Mouse (Mus musculus) heart, embryonic 12.5 days (tissue): ENCODE data around the gene Sgk1. TPM values are rescaled to one million over a fixed set of nuclear protein-coding genes. Genes with fewer than 3 reads are reported as not detected.

Experiments used
- ATAC-seq: fragments of 200-750 bp; cut with Nextera tagmentation; 2 replicates; pipeline ENCODE4 v1.8.0; 2017; ENCODE audit warnings: moderate TSS enrichment, moderate library complexity; ENCODE audit not compliant: insufficient number of reproducible peaks, low FRiP score
- H3K27ac ChIP-seq: fragments of 300-500 bp; sonication (generic); 2 replicates; pipeline ENCODE4 v1.5.1; 2016; ENCODE audit warnings: mild to moderate bottlenecking, moderate library complexity; ENCODE audit not compliant: poor library complexity, severe bottlenecking
- H3K27me3 ChIP-seq: fragments of 300-500 bp; sonication (generic); replicated peaks from 2 replicates; pipeline ENCODE4 v1.6.1; 2016; ENCODE audit warnings: mild to moderate bottlenecking, moderate library complexity
- H3K36me3 ChIP-seq: fragments of 300-500 bp; sonication (generic); 2 replicates; pipeline ENCODE4 v1.6.1; 2016; ENCODE audit warnings: mild to moderate bottlenecking, moderate library complexity
- H3K4me1 ChIP-seq: fragments of 300-500 bp; sonication (generic); replicated peaks from 2 replicates; pipeline ENCODE4 v1.6.1; 2016; ENCODE audit warnings: mild to moderate bottlenecking
- H3K4me2 ChIP-seq: fragments of 300-500 bp; sonication (generic); 2 replicates; pipeline ENCODE4 v1.6.1; 2016; ENCODE audit warnings: mild to moderate bottlenecking, moderate library complexity
- H3K4me3 ChIP-seq: fragments of 300-500 bp; sonication (generic); 2 replicates; pipeline ENCODE4 v1.5.1; 2016; ENCODE audit warnings: mild to moderate bottlenecking
- H3K9ac ChIP-seq: fragments of 300-500 bp; sonication (generic); 2 replicates; pipeline ENCODE4 v1.6.1; 2016; ENCODE audit warnings: mild to moderate bottlenecking, moderate library complexity
- H3K9me3 ChIP-seq: fragments of 300-500 bp; sonication (generic); replicated peaks from 2 replicates; pipeline ENCODE4 v1.6.1; 2016; ENCODE audit warnings: mild to moderate bottlenecking, moderate library complexity
- WGBS: fragments of 180-500 bp; shearing (Covaris S2); methylation state at CpG from one replicate; pipeline ENCODE4 v1.1.7; 2016; 5-methylcytosine and 5-hydroxymethylcytosine counted together
- polyA plus RNA-seq: library from polyadenylated mRNA; unstranded; fragments of >200 nt; fragmentation: Nextera tagmentation; extraction: Ambion mirVana; gene quantifications from 2 replicates; pipeline ENCODE4 v1.2.1, GENCODE M21; 2016

Sgk1 gene
- polyA plus RNA-seq, 1 experiment from 2014 or later, result 24.3 TPM

- Histone ChIP-seq H3K4me3 (peak overlapping the region; percentile 78), H3K36me3 (peaks cover 16% of the 10 kb centered on the region), H3K4me1 (peaks cover 18% of the 10 kb centered on the region), H3K9me3 (no peaks in the 10 kb centered on the region), H3K9ac (peak overlapping the region; percentile 51), H3K27ac (peak overlapping the region; percentile 39; the same call in 1 of the 2 replicates), H3K27me3 (no peaks in the 10 kb centered on the region), H3K4me2 (peak overlapping the region; percentile 86)
- no peak for ATAC-seq
- 1% methylated on average over 30 of the region's 30 CpGs for WGBS
Measured at GRCm38 (mm10) chr10:21992834-21993514, 111.0 kb downstream of the Sgk1 start.

GRCm38 (mm10) chr10:21993515-21994373 is 111.8 kb downstream of the Sgk1 start:
- Histone ChIP-seq H3K4me3 (peak overlapping the region; percentile 78), H3K9ac (peak overlapping the region; percentile 83), H3K4me2 (peak overlapping the region; percentile 86), H3K27ac (peak overlapping the region; percentile 93), H3K27me3 (no peaks in the 10 kb centered on the region), H3K36me3 (peaks cover 21% of the 10 kb centered on the region), H3K4me1 (peaks cover 23% of the 10 kb centered on the region), H3K9me3 (no peaks in the 10 kb centered on the region)
- 2% methylated on average over 60 of the region's 60 CpGs for WGBS
- ATAC-seq, result peak; percentile 77

- under 1% methylated on average over 40 of the region's 40 CpGs for WGBS
- H3K27ac ChIP-seq, result peak overlapping the region; percentile 93
- H3K4me2 ChIP-seq, result peak overlapping the region; percentile 86
- ATAC-seq, result peak; percentile 94
- H3K4me3 ChIP-seq, result peak overlapping the region; percentile 78
- H3K27me3 ChIP-seq, result no peaks in the 10 kb centered on the region
- H3K9ac ChIP-seq, result peak overlapping the region; percentile 83
- peaks cover 24% of the 10 kb centered on the region for H3K4me1 ChIP-seq
- no peaks in the 10 kb centered on the region for H3K9me3 ChIP-seq
- peaks cover 26% of the 10 kb centered on the region for H3K36me3 ChIP-seq
Measured at GRCm38 (mm10) chr10:21994431-21994914, 112.5 kb downstream of the Sgk1 start.

- peaks cover 26% of the 10 kb centered on the region for H3K36me3 ChIP-seq
- peak overlapping the region; percentile 83 for H3K9ac ChIP-seq
- WGBS, result 9% methylated on average over 12 of the region's 12 CpGs
- H3K4me1 ChIP-seq, result peaks cover 24% of the 10 kb centered on the region
- no peak for ATAC-seq
- no peaks in the 10 kb centered on the region for H3K27me3 ChIP-seq
- H3K27ac ChIP-seq, result no peak overlapping the region
- peak overlapping the region; percentile 86 for H3K4me2 ChIP-seq
- no peaks in the 10 kb centered on the region for H3K9me3 ChIP-seq
- H3K4me3 ChIP-seq, result peak overlapping the region; percentile 78
Measured at GRCm38 (mm10) chr10:21995221-21995620, 113.2 kb downstream of the Sgk1 start.

GRCm38 (mm10) chr10:21995661-21996308 is 113.8 kb downstream of the Sgk1 start:
- Histone ChIP-seq H3K9me3 (no peaks in the 10 kb centered on the region), H3K9ac (peak overlapping the region; percentile 43; the same call in 1 of the 2 replicates), H3K36me3 (peaks cover 26% of the 10 kb centered on the region), H3K4me1 (peaks cover 24% of the 10 kb centered on the region), H3K27ac (no peak overlapping the region), H3K4me3 (peak overlapping the region; percentile 78), H3K27me3 (no peaks in the 10 kb centered on the region), H3K4me2 (peak overlapping the region; percentile 86)
- no peak for ATAC-seq
- 51% methylated on average over 11 of the region's 11 CpGs for WGBS

- ATAC-seq, result no peak
- H3K9me3 ChIP-seq, result no peaks in the 10 kb centered on the region
- H3K4me1 ChIP-seq, result peaks cover 24% of the 10 kb centered on the region
- no peak overlapping the region for H3K27ac ChIP-seq
- WGBS, result 89% methylated on average over 14 of the region's 14 CpGs
- H3K36me3 ChIP-seq, result peaks cover 26% of the 10 kb centered on the region
- H3K4me3 ChIP-seq, result 0 out of 2 replicates have a peak overlapping the region, but pooled peaks have one; percentile 17
- peak overlapping the region; percentile 86 for H3K4me2 ChIP-seq
- H3K27me3 ChIP-seq, result no peaks in the 10 kb centered on the region
- peak overlapping the region; percentile 26 for H3K9ac ChIP-seq
Measured at GRCm38 (mm10) chr10:21996660-21997447, 114.9 kb downstream of the Sgk1 start.

- H3K4me3 ChIP-seq, result no peak overlapping the region
- peaks cover 26% of the 10 kb centered on the region for H3K36me3 ChIP-seq
- no peaks in the 10 kb centered on the region for H3K9me3 ChIP-seq
- no peak overlapping the region for H3K27ac ChIP-seq
- H3K4me2 ChIP-seq, result peak overlapping the region; percentile 86; the same call in 1 of the 2 replicates
- peaks cover 22% of the 10 kb centered on the region for H3K4me1 ChIP-seq
- no peak for ATAC-seq
- H3K9ac ChIP-seq, result 0 out of 2 replicates have a peak overlapping the region, but pooled peaks have one; percentile 29
- H3K27me3 ChIP-seq, result no peaks in the 10 kb centered on the region
- WGBS, result 87% methylated on average over 12 of the region's 12 CpGs
Measured at GRCm38 (mm10) chr10:21997550-21998204, 115.7 kb downstream of the Sgk1 start.

- H3K4me2 ChIP-seq, result peak overlapping the region; percentile 49
- ATAC-seq, result no peak
- WGBS, result 70% methylated on average over 28 of the region's 28 CpGs
Measured at GRCm38 (mm10) chr10:21998503-21999180, 116.7 kb downstream of the Sgk1 start.

GRCm38 (mm10) chr10:22000491-22001306 is 118.7 kb downstream of the Sgk1 start:
- ATAC-seq, result no peak
- H3K4me1 ChIP-seq, result peaks cover 18% of the 10 kb centered on the region
- WGBS, result 69% methylated on average over 10 of the region's 10 CpGs

More at GRCm38 (mm10) chr10:21998503-21999180, 116.7 kb downstream of the Sgk1 start:
- Histone ChIP-seq H3K9ac (no peak overlapping the region), H3K4me1 (peaks cover 18% of the 10 kb centered on the region), H3K27me3 (no peaks in the 10 kb centered on the region), H3K9me3 (no peaks in the 10 kb centered on the region), H3K36me3 (peaks cover 26% of the 10 kb centered on the region), H3K4me3 (peak overlapping the region; percentile 5), H3K27ac (no peak overlapping the region)

More at GRCm38 (mm10) chr10:22000491-22001306, 118.7 kb downstream of the Sgk1 start:
- Histone ChIP-seq H3K4me3 (no peak overlapping the region), H3K4me2 (no peak overlapping the region), H3K9ac (no peak overlapping the region), H3K9me3 (no peaks in the 10 kb centered on the region), H3K36me3 (peaks cover 26% of the 10 kb centered on the region), H3K27me3 (no peaks in the 10 kb centered on the region), H3K27ac (no peak overlapping the region)
